Mouse (Mus musculus) stomach, postnatal 0 days (tissue): ENCODE measurements at regions not wholly inside any gene's neighbourhood (a gene's known extent, or its start where the extent isn't known, plus 50 kb on each side); places are given as distances from the start of the nearest gene placed in this dataset.

Source experiments
- ATAC-seq: fragments of 200-750 bp; cut with Nextera tagmentation; 2 replicates; pipeline ENCODE4 v1.8.0; 2017; ENCODE audit not compliant: low FRiP score, low TSS enrichment
- DNase-seq: peaks from one replicate; pipeline ENCODE4 v3.0.0-alpha.2; 2016; ENCODE audit warnings: low spot score
- H3K27ac ChIP-seq: fragments of 300-500 bp; sonication (generic); replicated peaks from 2 replicates; pipeline ENCODE4 v1.5.1; 2014; ENCODE audit warnings: mild to moderate bottlenecking, control low read depth
- H3K27me3 ChIP-seq: fragments of 300-500 bp; sonication (generic); 2 replicates; pipeline ENCODE4 v1.6.1; 2014; ENCODE audit warnings: low read length; ENCODE audit not compliant: control insufficient read depth, insufficient read depth
- H3K36me3 ChIP-seq: fragments of 300-500 bp; sonication (generic); 2 replicates; pipeline ENCODE4 v1.6.1; 2014; ENCODE audit warnings: low read length, mixed read lengths; ENCODE audit not compliant: control insufficient read depth, insufficient read depth
- H3K4me1 ChIP-seq: fragments of 300-500 bp; sonication (generic); replicated peaks from 2 replicates; pipeline ENCODE4 v1.6.1; 2014; ENCODE audit warnings: antibody characterized with exemption; ENCODE audit not compliant: control insufficient read depth, insufficient read depth
- H3K4me2 ChIP-seq: fragments of 300-500 bp; sonication (generic); replicated peaks from 2 replicates; pipeline ENCODE4 v1.6.1; 2014; ENCODE audit warnings: low read depth, mild to moderate bottlenecking, control low read depth, moderate library complexity
- H3K4me3 ChIP-seq: fragments of 300-500 bp; sonication (generic); 2 replicates; pipeline ENCODE4 v1.5.1; 2014; ENCODE audit warnings: low read depth, low read length, control low read depth
- H3K9ac ChIP-seq: fragments of 300-500 bp; sonication (generic); 2 replicates; pipeline ENCODE4 v1.6.1; 2014; ENCODE audit warnings: mild to moderate bottlenecking, low read length, control low read depth, mixed read lengths
- H3K9me3 ChIP-seq: fragments of 300-500 bp; sonication (generic); 2 replicates; pipeline ENCODE4 v1.6.1; 2016; ENCODE audit warnings: low read length; ENCODE audit not compliant: control insufficient read depth
- CTCF ChIP-seq: IDR thresholded peaks from 2 replicates; pipeline ENCODE4 v1.5.1; 2016; ENCODE audit warnings: antibody characterized with exemption, low read depth, mild to moderate bottlenecking, moderate library complexity
- EP300 ChIP-seq: optimal IDR thresholded peaks from 2 replicates; pipeline ENCODE3; 2016; ENCODE audit warnings: antibody characterized with exemption
- WGBS: fragments of 180-500 bp; shearing (Covaris S2); extraction: QIAGEN DNeasy Blood & Tissue Kit; methylation state at CpG from one replicate; pipeline ENCODE4 v1.1.7; 2014; 5-methylcytosine and 5-hydroxymethylcytosine counted together

- TF ChIP-seq EP300 (no peak), CTCF (no peak)
- no peaks in the 10 kb centered on the region for H3K4me1 ChIP-seq
- H3K9ac ChIP-seq = no peak overlapping the region
- no peak overlapping the region for H3K4me3 ChIP-seq
- DNase-seq (no peak), ATAC-seq (no peak)
- no peak overlapping the region for H3K27ac ChIP-seq
- H3K4me2 ChIP-seq = no peak overlapping the region
- no peaks in the 10 kb centered on the region for H3K36me3 ChIP-seq
- WGBS = 37% methylated on average over 3 of the region's 3 CpGs
- H3K27me3 ChIP-seq = no peaks in the 10 kb centered on the region
- no peaks in the 10 kb centered on the region for H3K9me3 ChIP-seq
Observed at GRCm38 (mm10) chr4:9935949-9936348, 938.3 kb upstream of the 2610301B20Rik start.

GRCm38 (mm10) chr4:9951441-9951840 lies 922.9 kb upstream of the 2610301B20Rik start:
- Histone ChIP-seq H3K36me3 (no peaks in the 10 kb centered on the region), H3K9me3 (no peaks in the 10 kb centered on the region), H3K27me3 (no peaks in the 10 kb centered on the region), H3K4me3 (no peak overlapping the region), H3K4me2 (no peak overlapping the region), H3K9ac (no peak overlapping the region), H3K27ac (no peak overlapping the region), H3K4me1 (no peaks in the 10 kb centered on the region)
- TF ChIP-seq CTCF = no peak
- no peak for TF ChIP-seq EP300
- no peak for ATAC-seq
- WGBS = 81% methylated on average over 4 of the region's 4 CpGs
- no peak for DNase-seq

GRCm38 (mm10) chr4:9974631-9975030 lies 899.7 kb upstream of the 2610301B20Rik start:
- H3K4me3 ChIP-seq = no peak overlapping the region
- H3K9ac ChIP-seq = no peak overlapping the region
- H3K4me1 ChIP-seq = no peaks in the 10 kb centered on the region
- ATAC-seq (no peak), DNase-seq (no peak)
- H3K27ac ChIP-seq = no peak overlapping the region
- TF ChIP-seq EP300 = no peak
- no peak for TF ChIP-seq CTCF
- no peaks in the 10 kb centered on the region for H3K9me3 ChIP-seq
- H3K27me3 ChIP-seq = no peaks in the 10 kb centered on the region
- H3K36me3 ChIP-seq = no peaks in the 10 kb centered on the region
- no peak overlapping the region for H3K4me2 ChIP-seq

GRCm38 (mm10) chr4:9981354-9982040 lies 892.8 kb upstream of the 2610301B20Rik start:
- ATAC-seq = no peak
- Histone ChIP-seq H3K4me1 (no peaks in the 10 kb centered on the region), H3K4me3 (no peak overlapping the region), H3K9me3 (no peaks in the 10 kb centered on the region), H3K36me3 (no peaks in the 10 kb centered on the region), H3K9ac (no peak overlapping the region), H3K4me2 (no peak overlapping the region), H3K27me3 (no peaks in the 10 kb centered on the region), H3K27ac (no peak overlapping the region)
- TF ChIP-seq EP300 (no peak), CTCF (no peak)
- 79% methylated on average over 3 of the region's 3 CpGs for WGBS
- DNase-seq = no peak

GRCm38 (mm10) chr4:9982786-9983525 lies 891.3 kb upstream of the 2610301B20Rik start:
- TF ChIP-seq CTCF (no peak), EP300 (no peak)
- no peak for ATAC-seq
- no peak overlapping the region for H3K4me2 ChIP-seq
- no peak overlapping the region for H3K9ac ChIP-seq
- H3K27me3 ChIP-seq = no peaks in the 10 kb centered on the region
- H3K27ac ChIP-seq = no peak overlapping the region
- H3K4me3 ChIP-seq = no peak overlapping the region
- WGBS = 63% methylated on average over 7 of the region's 7 CpGs
- no peaks in the 10 kb centered on the region for H3K9me3 ChIP-seq
- H3K4me1 ChIP-seq = no peaks in the 10 kb centered on the region
- DNase-seq = no peak
- no peaks in the 10 kb centered on the region for H3K36me3 ChIP-seq

GRCm38 (mm10) chr4:9993871-9994270 lies 880.4 kb upstream of the 2610301B20Rik start:
- Histone ChIP-seq H3K9me3 (no peaks in the 10 kb centered on the region), H3K27me3 (no peaks in the 10 kb centered on the region), H3K4me3 (no peak overlapping the region), H3K36me3 (no peaks in the 10 kb centered on the region), H3K27ac (no peak overlapping the region), H3K4me1 (no peaks in the 10 kb centered on the region), H3K9ac (no peak overlapping the region), H3K4me2 (no peak overlapping the region)
- ATAC-seq (no peak), DNase-seq (no peak)
- WGBS = 32% methylated on average over 1 of the region's 1 CpGs
- TF ChIP-seq CTCF (no peak), EP300 (no peak)
